Mouse (Mus musculus): ENCODE data around the gene Arhgef17.

DNA sequence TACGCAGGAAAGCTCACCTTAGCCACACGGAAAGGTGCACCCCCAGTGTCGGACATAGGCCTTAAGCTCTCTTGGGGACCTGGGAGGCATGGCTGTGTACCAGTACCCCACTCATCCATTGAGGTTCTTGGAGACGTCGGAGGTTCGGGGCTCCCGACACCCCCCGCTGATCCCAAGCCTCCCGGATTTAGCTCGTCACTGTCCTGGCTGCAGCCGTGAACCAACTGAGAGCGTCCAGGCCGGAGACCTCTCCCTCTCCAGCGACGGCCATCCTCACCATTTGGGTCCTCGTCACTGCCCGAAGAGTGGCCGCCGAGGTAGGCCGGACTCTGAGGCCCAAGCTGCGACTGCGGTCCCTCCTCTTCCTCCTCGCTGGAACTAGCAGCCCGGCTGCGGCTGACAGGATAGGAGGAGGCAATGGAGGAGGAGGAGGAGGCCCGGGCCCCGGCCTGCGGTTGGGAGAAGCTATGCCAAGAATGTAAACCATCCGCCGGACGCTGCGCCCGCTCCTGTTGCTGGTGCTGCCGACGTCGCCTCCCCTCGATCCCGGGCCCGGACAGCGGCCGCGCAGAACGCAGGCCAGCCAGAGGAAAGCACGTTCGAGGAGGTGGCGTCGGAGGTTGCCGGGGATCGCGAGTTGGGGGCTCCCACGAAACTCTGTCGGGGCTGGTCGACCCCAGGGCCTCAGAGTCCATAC lies 1.1 kb downstream of the Arhgef17 start:
- no peak for TF ChIP-seq POLR2A (IDR thresholded peaks at IDR 0.05; ENCODE audit: borderline replicate concordance, extremely low read depth, low read depth, low read length)
- no peak for TF ChIP-seq CTCF (IDR thresholded peaks at IDR 0.05; ENCODE audit: insufficient read depth, low read length)
